Mouse (Mus musculus): ENCODE results near the gene Spdl1. TPM values are rescaled to one million over a fixed set of nuclear protein-coding genes. Genes with fewer than 3 reads are reported as not detected.

Gene Spdl1
- total RNA-seq (2023), result 10 to 100 TPM; 13.3 to 13.7 TPM

DNA sequence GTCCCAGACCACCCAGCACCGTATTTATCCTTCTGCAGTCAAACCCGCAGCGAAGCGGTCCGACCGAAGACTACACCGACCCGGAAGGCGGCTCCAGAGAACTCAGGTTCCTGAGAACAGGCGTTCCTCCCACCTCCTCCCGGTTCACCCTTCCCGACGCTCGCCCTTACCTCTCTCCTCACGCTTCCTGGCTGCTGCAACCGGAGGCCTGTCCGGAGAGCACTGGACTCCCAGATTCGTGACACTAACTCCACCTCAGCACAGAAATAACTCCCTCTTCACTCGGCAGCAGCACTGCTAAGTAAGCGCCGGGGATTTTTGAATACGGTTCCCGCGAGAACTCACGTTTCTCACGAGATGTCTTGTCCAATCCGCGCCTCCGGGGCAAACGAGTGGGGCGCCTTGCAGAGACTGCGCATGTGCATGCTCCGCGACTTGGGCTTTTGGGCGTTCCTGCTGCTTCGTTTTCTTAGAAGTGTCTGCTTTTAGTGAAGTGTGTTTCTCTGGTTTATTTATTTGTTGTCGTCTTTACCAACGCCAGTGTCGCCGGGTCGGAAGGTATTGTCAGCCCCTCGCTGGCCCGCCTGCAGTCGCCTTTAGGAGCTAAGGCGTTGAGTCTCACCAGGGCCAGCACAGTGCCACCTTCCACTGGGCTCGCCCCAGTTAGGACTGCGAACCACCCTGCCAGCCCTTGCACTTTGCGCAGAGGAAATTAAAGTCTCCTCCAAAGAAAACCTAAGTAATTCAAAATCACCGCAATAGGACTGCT is at the start of gene Spdl1:
Gene Spdl1 (minus strand): TSS at position 324 of the 769 bp plus-strand sequence.

DNA sequence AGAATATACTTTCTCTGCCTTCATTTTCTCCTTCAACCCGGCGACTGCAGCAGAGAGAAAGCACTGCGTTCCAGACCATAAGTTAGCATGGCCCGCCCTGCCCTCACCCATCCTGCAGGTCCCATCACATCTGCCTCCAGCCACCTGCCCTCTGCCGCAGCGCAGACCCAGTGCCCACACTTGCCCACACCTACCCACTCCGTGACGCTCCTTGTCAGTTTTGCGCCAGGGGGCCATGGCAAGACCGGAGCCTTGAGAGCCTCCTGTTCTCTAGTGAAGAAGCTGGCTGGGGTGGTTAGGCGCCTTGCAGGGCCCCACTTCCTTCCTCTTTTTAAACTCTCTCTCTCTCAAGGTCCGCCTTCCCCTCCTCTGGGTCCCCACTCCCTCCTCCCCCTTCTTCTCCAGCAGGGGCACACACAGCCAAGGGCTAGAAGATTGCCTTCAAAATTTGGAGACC is 49.8 kb downstream of the Spdl1 start, which contains the start of gene Dock2:
Gene Dock2 (minus strand): TSS at position 306 of the 457 bp plus-strand sequence.

Other genes with a start within 250 kb of the Spdl1 start
- 100 to 1,000 TPM; 282 to 293 TPM for gene Dock2, start 49.7 kb downstream of the Spdl1 start, total RNA-seq (2023)